Mouse (Mus musculus): ENCODE results near the gene Sh3bgrl. TPM values are rescaled to one million over a fixed set of nuclear protein-coding genes. Genes with fewer than 3 reads are reported as not detected.
"Not testable (repeated sequence)": the region's sequence is repeated elsewhere in the genome, so short reads cannot be mapped to it uniquely, and the experiment has no call there.

Gene Sh3bgrl
- total RNA-seq (2021), result 10 to 100 TPM; 55.3 to 58.2 TPM

DNA sequence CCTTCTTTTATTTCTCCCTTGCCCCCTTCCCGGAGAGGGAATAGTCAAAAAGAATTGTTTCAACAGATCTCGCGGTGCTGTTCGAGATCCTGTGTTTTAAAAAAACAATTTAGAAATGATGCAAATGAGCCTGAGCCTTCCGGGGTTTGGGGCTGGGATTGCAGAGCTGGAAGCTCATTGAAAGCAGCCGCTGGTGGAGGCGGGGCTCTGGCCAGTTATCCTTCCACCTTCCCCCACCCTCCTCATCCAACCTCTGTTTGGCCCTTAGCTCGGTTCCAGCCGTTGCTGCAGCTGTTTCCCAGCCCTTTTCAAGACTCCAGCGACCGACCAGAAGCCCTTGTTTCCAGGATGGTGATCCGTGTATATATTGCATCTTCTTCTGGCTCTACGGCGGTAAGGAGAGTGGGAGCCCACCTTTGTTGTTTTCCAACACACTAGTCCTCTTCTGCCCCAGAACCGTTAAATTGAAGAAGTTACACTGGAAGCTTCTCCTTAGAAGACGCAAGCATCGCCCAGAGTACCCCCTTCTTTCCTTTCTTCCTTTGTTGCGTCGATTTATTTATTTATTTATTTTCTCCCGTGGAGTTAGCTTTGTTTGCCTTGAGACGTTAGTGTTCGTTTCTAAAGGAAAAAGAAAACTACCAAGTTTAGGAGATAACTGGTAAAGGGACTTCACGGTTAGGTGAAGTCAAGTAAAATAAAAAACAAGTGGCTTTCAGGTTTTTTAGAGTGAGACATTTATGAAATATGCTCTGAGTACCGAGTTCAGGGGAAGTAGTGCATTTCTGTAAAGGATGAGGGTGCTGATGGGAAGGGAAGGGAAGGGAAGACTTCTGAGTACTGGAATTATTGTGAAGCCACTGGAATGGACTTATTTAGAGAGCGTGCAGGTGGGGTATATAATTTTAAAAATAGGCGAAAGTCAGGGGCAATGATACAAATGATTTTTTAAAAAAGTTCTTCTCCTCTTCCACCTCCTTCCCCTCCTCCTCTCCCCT lies at the start of gene Sh3bgrl:
Gene Sh3bgrl, plus strand, starts transcription at position 121 of the 998 bp plus-strand sequence.
- peak; percentile 77 for DNase-seq

DNA sequence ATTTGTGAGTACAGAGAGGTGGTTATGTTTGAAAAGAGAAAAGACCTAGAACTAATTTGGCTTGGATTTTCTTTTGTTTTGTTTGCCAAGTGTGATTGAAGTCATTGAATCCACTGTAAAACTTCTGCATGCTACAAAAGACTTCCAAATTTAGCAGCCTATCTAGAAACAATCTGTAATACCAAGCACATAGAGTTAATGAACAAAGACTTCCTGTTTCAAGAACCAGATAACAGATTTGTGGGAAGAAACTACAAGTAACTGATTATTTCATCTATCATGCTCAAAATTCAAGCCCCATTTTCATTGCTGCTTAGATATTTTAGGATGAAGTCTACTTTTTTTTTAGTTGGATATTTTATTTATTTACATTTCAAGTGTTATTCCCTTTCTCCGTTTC lies 47.4 kb upstream of the Sh3bgrl start:
- DNase-seq, result no peak

GRCm38 (mm10) chrX:109071719-109072118 lies 23.4 kb upstream of the Sh3bgrl start:
- DNase-seq, result no peak

DNA sequence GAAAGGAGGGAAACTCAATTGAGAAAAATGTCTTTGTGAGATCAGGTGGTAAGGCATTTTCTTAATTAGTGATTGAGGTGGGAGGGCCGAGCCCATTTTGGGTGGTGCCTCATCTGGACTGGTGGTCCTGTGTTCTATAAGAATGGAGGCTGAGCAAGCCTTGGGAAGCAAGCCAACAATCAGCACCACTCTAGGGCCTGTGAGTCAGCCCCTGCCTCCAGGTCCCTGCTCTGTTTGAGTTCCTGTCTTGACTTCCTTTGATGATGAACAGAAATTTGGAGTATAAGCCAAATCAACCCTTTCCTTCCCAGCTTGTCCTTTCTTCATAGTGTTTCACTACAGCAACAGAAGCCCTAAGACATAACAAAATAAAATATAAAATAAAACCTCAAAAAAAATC lies 19.4 kb upstream of the Sh3bgrl start:
- DNase-seq, result no peak

GRCm38 (mm10) chrX:109076355-109076754 lies 18.8 kb upstream of the Sh3bgrl start:
- DNase-seq, result peak; percentile 19

GRCm38 (mm10) chrX:109079354-109079753 lies 15.8 kb upstream of the Sh3bgrl start:
- not testable (repeated sequence) for DNase-seq

DNA sequence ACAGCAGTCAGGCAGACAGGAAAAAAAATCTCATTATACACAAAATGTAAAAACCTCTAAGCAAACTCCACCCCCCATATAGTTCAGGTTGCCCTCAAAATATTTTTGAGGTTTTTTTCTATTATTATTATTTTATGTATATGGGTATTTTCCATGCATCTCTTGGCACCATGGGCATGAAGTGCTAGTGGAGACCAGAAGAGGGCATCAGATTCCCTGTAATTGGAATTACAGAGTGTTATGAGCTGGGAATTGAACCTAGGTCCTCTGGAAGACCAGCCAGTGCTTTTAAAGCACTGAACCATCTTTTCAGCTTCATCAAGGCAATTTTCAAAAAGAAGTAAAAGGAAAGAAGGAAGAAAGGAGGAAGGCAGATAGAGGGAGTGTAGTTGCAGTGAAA lies 8.1 kb upstream of the Sh3bgrl start:
- DNase-seq, result no peak

DNA sequence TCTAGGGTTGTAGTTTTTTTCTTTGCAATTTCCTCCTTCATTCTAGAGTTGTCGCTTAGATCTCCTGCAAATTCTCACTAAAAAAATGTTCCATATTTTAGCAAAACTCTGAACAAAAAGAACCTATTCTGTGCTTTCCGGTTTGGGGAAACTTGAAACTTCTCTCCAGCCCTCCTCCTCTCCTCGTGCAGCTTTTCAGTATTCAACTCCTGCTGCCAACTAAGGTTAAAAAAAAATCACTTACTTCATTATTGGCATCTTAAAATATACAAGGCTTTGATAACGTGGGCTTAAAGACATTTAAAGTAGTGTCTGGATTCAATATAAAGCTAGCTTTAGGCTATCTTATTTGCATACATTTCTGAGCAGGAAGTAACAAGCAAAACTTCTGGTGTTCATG lies 365 bp upstream of the Sh3bgrl start:
- DNase-seq, result no peak

DNA sequence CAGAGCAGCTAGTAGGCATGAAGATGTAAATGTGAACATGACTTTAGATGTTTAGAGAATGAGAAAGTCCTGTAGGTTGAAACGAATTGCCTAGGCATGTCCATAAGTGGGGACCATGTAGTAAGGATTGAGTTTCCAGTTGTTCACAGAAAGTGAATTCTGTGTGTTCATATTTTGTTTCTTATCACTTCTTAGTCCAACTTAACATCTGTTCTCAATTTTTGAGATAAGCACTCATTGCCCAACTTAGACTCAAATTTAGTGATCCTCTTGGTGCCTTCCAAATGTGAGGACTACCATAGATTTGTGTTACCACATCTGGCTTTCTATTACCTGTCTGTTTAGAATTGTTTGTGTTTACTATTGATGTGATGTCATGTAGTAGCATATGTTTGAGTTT lies 3.3 kb downstream of the Sh3bgrl start:
- DNase-seq, result no peak

- no peak for DNase-seq
These were observed 5.3 kb downstream of the Sh3bgrl start for GRCm38 (mm10) chrX:109100441-109100840.

DNA sequence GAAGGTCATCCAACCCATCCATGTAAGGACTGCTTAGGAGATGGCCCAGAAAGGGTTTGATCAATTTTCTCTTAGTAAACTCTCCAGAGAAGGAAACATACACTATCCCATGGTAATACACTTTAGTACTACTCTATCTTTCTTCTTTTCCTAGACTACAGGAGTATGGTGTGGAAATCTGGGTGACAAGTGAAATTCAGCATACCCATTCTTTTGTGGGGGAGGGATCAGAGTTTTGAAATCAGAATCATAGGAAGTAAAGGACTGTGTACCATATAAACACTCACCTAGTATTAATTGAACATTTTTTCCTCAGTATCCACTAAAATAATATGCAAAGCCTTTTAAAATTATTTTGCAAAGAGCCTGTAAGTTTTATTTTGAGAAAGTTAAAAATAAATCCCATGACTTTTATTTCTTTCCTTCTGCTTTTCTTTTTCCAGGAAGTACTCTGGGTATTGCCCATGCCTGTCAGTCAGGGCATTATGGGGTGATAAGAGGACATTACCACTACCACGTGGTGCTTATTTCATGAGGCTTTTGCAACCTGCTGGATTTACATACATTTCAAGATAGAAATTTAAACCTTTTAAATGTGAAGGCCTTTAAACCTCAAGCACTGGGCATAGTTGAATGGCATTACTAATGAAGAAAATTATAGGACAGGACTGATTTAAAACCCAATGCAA lies 13.1 kb downstream of the Sh3bgrl start:
- no peak for DNase-seq

GRCm38 (mm10) chrX:109112885-109113284 lies 17.7 kb downstream of the Sh3bgrl start:
- no peak for DNase-seq

- no peak for DNase-seq
These were observed 18.5 kb downstream of the Sh3bgrl start for GRCm38 (mm10) chrX:109113401-109114280.

DNA sequence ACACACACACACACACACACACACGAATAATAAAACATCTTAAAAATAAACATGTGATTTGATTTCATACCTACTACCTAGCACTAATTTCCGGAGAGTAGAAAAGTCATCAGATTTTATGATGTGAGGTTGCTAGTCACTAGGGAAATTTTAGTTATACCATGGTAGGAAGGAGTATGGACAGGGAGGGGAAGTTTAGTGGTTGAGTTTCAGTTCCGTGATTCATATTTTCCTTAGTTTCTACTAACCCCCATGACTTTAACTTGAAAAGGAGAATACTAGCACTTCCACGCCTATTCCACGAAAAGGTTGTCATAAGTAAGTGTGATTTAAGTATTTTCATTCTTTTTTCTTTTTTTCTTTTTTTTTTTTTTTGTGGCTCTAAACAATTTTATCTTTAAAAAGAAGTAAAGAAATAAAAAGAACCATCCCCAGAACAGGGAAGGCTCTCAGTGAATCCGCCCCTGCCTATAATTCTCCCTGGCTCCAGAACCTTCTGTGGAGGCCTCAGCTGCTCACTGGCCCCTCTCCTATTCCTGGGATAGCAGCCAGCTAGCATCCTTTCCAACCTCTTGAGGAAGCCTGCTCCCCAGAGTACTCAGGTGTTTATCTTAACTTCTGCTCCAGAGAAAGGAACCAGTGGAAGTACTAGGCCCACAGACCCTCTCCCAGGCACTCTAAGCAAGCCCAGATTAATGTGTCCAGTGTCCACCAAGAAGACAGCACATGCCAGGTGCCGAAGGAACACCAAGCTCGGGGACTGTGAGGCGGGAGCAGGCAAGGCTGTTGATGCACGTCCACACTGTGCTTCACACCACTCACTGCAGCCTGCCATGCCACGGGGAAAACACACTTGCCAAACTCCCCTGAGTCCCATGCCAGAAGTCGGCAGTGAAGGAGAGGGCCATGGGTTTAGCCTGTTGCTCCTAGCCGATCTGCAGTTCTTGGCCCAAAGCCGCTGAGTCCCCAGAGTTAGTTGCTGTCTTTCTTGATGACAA lies 25.0 kb downstream of the Sh3bgrl start:
- no peak for DNase-seq

DNA sequence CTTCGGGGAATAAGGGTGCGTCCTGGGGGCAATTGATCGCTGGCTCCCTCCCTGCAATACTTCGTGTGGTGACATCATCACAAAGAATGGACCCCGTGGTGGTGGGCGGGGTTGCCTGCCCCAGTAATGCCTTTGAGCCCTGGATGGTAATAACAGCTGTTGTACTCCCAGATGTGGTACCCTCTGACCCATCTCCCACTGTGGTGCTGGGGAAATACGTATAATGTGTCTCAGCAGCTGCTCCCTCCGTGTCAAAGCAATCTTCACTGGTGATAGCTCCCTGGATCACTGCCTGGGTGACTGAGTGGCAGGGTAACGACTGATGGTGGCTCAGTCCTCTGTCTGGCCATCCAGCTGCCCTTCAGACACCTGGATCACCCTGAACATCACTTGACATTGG lies 26.0 kb downstream of the Sh3bgrl start:
- no peak for DNase-seq

- DNase-seq, result no peak
These were observed 27.5 kb downstream of the Sh3bgrl start for GRCm38 (mm10) chrX:109122670-109123069.

GRCm38 (mm10) chrX:109123762-109124161 lies 28.6 kb downstream of the Sh3bgrl start:
- no peak for DNase-seq

DNA sequence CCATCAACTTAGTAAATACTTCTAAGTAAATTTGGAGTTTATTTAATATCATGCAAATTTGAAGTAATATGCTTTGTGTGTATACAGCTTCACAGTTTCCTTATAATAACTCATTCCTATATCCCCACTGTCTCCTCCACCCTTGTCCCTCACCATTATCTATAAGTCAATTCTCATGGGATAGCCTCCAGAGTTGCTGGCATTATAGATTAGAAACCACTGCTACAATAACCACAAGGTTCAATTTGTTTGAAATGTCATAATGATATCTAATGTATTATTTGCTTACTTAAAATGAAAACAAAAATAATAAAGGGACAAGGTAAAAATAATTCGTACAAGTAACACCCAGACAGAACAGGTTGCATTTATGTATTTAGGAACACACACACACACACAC lies 31.7 kb downstream of the Sh3bgrl start:
- no peak for DNase-seq

DNA sequence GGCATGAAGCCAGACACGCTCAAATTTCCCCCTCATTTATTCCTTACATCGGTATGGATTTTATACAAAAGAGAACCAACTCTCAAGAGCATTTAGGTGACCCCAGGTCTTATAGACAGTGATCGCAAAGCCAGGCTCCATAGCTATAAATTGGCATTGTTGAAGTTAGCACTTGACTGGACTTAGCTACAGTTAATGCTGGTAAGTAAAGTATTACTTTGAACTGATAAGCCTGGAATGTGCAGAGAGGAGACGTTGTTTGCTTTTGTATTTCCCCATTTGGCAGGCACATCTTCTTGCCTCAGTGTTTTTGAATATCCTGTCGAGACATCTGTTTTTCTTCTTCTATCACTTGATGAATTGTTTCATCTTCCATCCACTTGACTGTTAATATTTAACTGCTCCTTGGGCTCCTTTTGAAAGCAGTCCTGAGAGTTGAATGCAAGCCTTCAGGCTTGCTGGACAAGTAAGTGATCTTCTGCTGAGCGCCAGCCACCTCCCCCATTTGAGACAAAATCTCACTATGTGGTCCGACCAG lies 32.5 kb downstream of the Sh3bgrl start:
- DNase-seq, result no peak

DNA sequence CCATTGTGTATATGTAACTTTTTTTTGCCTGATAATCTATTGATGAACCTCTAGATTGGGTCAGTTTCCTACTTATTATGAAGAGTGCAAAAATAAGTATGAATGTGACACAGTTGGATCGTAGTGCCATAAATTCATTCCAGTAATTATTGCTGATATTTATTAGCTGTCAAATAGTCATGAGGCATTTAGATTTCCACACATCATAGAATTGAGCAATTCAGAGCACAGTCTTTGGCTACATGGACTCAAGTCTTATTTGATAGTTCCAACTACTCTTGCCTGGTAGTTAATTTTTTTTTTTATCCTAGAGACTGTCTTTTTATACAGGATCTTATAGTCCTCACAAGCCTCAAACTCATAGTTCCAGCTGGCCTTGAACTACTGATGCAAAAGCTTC lies 34.9 kb downstream of the Sh3bgrl start:
- DNase-seq, result no peak

GRCm38 (mm10) chrX:109131834-109132233 lies 36.7 kb downstream of the Sh3bgrl start:
- no peak for DNase-seq
